In the genomic region with DNA sequence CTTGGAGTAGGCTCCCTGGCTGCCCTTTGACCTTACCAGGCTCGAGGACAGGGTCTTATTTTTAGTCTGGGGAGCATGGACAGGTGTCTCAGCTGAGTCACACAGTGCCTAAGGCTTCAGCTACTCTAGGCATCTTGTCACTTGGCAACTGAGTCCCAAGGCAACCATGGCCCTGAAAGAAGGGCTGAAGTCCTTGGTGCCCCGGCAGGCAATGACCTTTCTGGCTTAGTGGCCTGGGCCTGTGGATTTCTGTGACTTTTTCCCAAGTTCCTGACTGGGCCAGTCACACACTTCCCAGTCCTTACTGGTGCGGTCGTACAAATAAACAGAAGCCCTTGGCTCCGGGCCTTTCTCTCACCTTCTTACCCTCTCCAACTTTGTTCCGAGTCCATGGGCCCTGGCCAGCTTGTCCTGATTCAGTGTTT, we compare ENCODE assay signal across 8 mouse cellular contexts. TPM values are rescaled to one million over a fixed set of nuclear protein-coding genes. Genes with fewer than 3 reads are reported as not detected.
A peak's percentile ranks its signal among the peaks of the same experiment; 100 is the strongest.
DNase-seq lines count a peak whose midpoint lies in the region; ATAC-seq and TF ChIP-seq lines count a peak whose summit lies in the region.

No protein-coding gene starts in this region.

- peak overlapping the region; percentile 74 for H3K4me2 ChIP-seq in heart, embryonic 12.5 days
- H3K4me2 ChIP-seq in limb, embryonic 14.5 days (replicated peaks; ENCODE audit: low read depth, low read length, severe bottlenecking) = peak overlapping the region; percentile 77; the same call in 1 of the 2 replicates

- peaks cover 31% of the 10 kb centered on the region for H3K4me1 ChIP-seq in heart, embryonic 12.5 days (replicated peaks)
- peaks cover 21% of the 10 kb centered on the region for H3K4me1 ChIP-seq in limb, embryonic 14.5 days (ENCODE audit: control insufficient read depth, insufficient read depth, low read length)
- H3K4me1 ChIP-seq in olfactory bulb, adult 2 months (ENCODE audit: control insufficient read depth, insufficient read depth, low read length) = peaks cover 20% of the 10 kb centered on the region

- DNase-seq in adrenal gland, adult (ENCODE audit: inconsistent age in 2 of 2, low spot score in 1 of 2) = peak; percentile 76 to 90
- DNase-seq in adrenal gland, postnatal 4 days (ENCODE audit: low spot score in 2 of 2) = no peak
- peak; percentile 60 for DNase-seq in adipocyte (ENCODE audit: low spot score)
- DNase-seq in limb, embryonic 14.5 days (ENCODE audit: low spot score) = no peak
- no peak for DNase-seq in right cerebral cortex, postnatal 36 days (ENCODE audit: low spot score in 2 of 2)
- no peak for DNase-seq in yolk sac, embryonic 10.5 days (ENCODE audit: low spot score)

- H3K9me3 ChIP-seq in heart, embryonic 12.5 days (replicated peaks) = no peaks in the 10 kb centered on the region
- H3K9me3 ChIP-seq in limb, embryonic 14.5 days (ENCODE audit: control insufficient read depth, low read length) = no peaks in the 10 kb centered on the region

- peak overlapping the region; percentile 94 for H3K4me3 ChIP-seq in heart, embryonic 12.5 days
- peak overlapping the region; percentile 86 for H3K4me3 ChIP-seq in limb, embryonic 14.5 days (replicated peaks; ENCODE audit: low read length)
- 0 out of 2 replicates have a peak overlapping the region, but pooled peaks have one; percentile 8 for H3K4me3 ChIP-seq in olfactory bulb, adult 2 months (ENCODE audit: insufficient read depth, low read depth, low read length)

- no peak for ATAC-seq in heart, embryonic 12.5 days (ENCODE audit: insufficient number of reproducible peaks, low FRiP score)
- no peak for ATAC-seq in limb, embryonic 14.5 days (ENCODE audit: low FRiP score, low read depth)

- TF ChIP-seq CTCF in olfactory bulb, adult 2 months (IDR thresholded peaks at IDR 0.05; ENCODE audit: insufficient read depth, low read depth, low read length) = no peak

- WGBS in heart, embryonic 12.5 days = 71% methylated on average over 6 of the region's 6 CpGs
- WGBS in limb, embryonic 14.5 days = 77% methylated on average over 6 of the region's 6 CpGs
- WGBS in olfactory bulb, adult 2 months = 69% methylated on average over 6 of the region's 6 CpGs

- TF ChIP-seq POLR2A in limb, embryonic 14.5 days (IDR thresholded peaks at IDR 0.05; ENCODE audit: borderline replicate concordance, extremely low read depth, insufficient read depth, insufficient read length) = no peak
- no peak for TF ChIP-seq POLR2A in olfactory bulb, adult 2 months (IDR thresholded peaks at IDR 0.05; ENCODE audit: insufficient read depth, low read depth, low read length)

- peaks cover 49% of the 10 kb centered on the region for H3K36me3 ChIP-seq in heart, embryonic 12.5 days
- H3K36me3 ChIP-seq in limb, embryonic 14.5 days (ENCODE audit: control insufficient read depth, insufficient read depth, low read length) = peaks cover 30% of the 10 kb centered on the region

- peak overlapping the region; percentile 79 for H3K9ac ChIP-seq in heart, embryonic 12.5 days
- peak overlapping the region; percentile 61; the same call in 1 of the 2 replicates for H3K9ac ChIP-seq in limb, embryonic 14.5 days (ENCODE audit: low read depth, low read length, severe bottlenecking)

- no peaks in the 10 kb centered on the region for H3K27me3 ChIP-seq in heart, embryonic 12.5 days (replicated peaks)
- no peaks in the 10 kb centered on the region for H3K27me3 ChIP-seq in limb, embryonic 14.5 days (ENCODE audit: control insufficient read depth, insufficient read depth, low read length)

- H3K27ac ChIP-seq in heart, embryonic 12.5 days (ENCODE audit: poor library complexity, severe bottlenecking) = no peak overlapping the region
- H3K27ac ChIP-seq in limb, embryonic 14.5 days (replicated peaks; ENCODE audit: low read depth, low read length) = no peak overlapping the region
- no peak overlapping the region for H3K27ac ChIP-seq in olfactory bulb, adult 2 months (ENCODE audit: insufficient read depth, low read depth, low read length)

RNA-seq across cellular contexts. Expression of gene Mief2, which starts 1.0 kb away (rescaled TPM):
- total RNA-seq in adrenal gland, postnatal 4 days (2021) = 10 to 100 TPM; 26.6 to 28.0 TPM
- polyA plus RNA-seq in heart, embryonic 12.5 days (2016; fragmentation: Nextera tagmentation; extraction: Ambion mirVana) = 18.5 and 20.8 TPM in 2 replicates
- polyA plus RNA-seq in limb, embryonic 14.5 days (2012; rRNA removed) = 18.9 and 22.2 TPM in 2 replicates
- 14.7 and 17.9 TPM in 2 replicates for polyA plus RNA-seq in limb, embryonic 14.5 days (2014; fragmentation: Nextera tagmentation; extraction: Ambion mirVana)
- polyA plus RNA-seq in olfactory bulb, adult 2 months (2012; ENCODE audit: insufficient read depth, insufficient read length, low replicate concordance, missing spikeins) = not detected in 2 replicates

RNA-seq across cellular contexts. Expression of gene Flii, which starts 2.2 kb away (rescaled TPM):
- total RNA-seq in adrenal gland, postnatal 4 days (2021) = 100 to 1,000 TPM; 128 to 129 TPM
- polyA plus RNA-seq in heart, embryonic 12.5 days (2016; fragmentation: Nextera tagmentation; extraction: Ambion mirVana) = 87.6 and 91.6 TPM in 2 replicates
- 120 and 138 TPM in 2 replicates for polyA plus RNA-seq in limb, embryonic 14.5 days (2012; rRNA removed)
- 66.3 and 70.1 TPM in 2 replicates for polyA plus RNA-seq in limb, embryonic 14.5 days (2014; fragmentation: Nextera tagmentation; extraction: Ambion mirVana)
- polyA plus RNA-seq in olfactory bulb, adult 2 months (2012; ENCODE audit: insufficient read depth, insufficient read length, low replicate concordance, missing spikeins) = not detected in 2 replicates

RNA-seq across cellular contexts. Expression of gene Llgl1, which starts 29.7 kb away (rescaled TPM):
- 10 to 100 TPM; 36.5 to 41.6 TPM for total RNA-seq in adrenal gland, postnatal 4 days (2021)
- polyA plus RNA-seq in heart, embryonic 12.5 days (2016; fragmentation: Nextera tagmentation; extraction: Ambion mirVana) = 46.6 and 47.5 TPM in 2 replicates
- polyA plus RNA-seq in limb, embryonic 14.5 days (2012; rRNA removed) = 97.9 and 141 TPM in 2 replicates
- polyA plus RNA-seq in limb, embryonic 14.5 days (2014; fragmentation: Nextera tagmentation; extraction: Ambion mirVana) = 61.6 and 69.5 TPM in 2 replicates
- not detected in 2 replicates for polyA plus RNA-seq in olfactory bulb, adult 2 months (2012; ENCODE audit: insufficient read depth, insufficient read length, low replicate concordance, missing spikeins)

RNA-seq across cellular contexts. Expression of gene Top3a, which starts 47.9 kb away (rescaled TPM):
- 10 to 100 TPM; 18.2 to 19.9 TPM for total RNA-seq in adrenal gland, postnatal 4 days (2021)
- 13.5 and 15.1 TPM in 2 replicates for polyA plus RNA-seq in heart, embryonic 12.5 days (2016; fragmentation: Nextera tagmentation; extraction: Ambion mirVana)
- 16.9 and 17.5 TPM in 2 replicates for polyA plus RNA-seq in limb, embryonic 14.5 days (2012; rRNA removed)
- 14.3 and 16.2 TPM in 2 replicates for polyA plus RNA-seq in limb, embryonic 14.5 days (2014; fragmentation: Nextera tagmentation; extraction: Ambion mirVana)
- not detected in 2 replicates for polyA plus RNA-seq in olfactory bulb, adult 2 months (2012; ENCODE audit: insufficient read depth, insufficient read length, low replicate concordance, missing spikeins)

RNA-seq across cellular contexts. Expression of gene Smcr8, which starts 48.1 kb away (rescaled TPM):
- total RNA-seq in adrenal gland, postnatal 4 days (2021) = 10 to 100 TPM; 21.8 to 23.2 TPM
- polyA plus RNA-seq in heart, embryonic 12.5 days (2016; fragmentation: Nextera tagmentation; extraction: Ambion mirVana) = 6.4 and 7.1 TPM in 2 replicates
- 8.8 and 9.0 TPM in 2 replicates for polyA plus RNA-seq in limb, embryonic 14.5 days (2012; rRNA removed)
- 7.5 and 7.6 TPM in 2 replicates for polyA plus RNA-seq in limb, embryonic 14.5 days (2014; fragmentation: Nextera tagmentation; extraction: Ambion mirVana)
- polyA plus RNA-seq in olfactory bulb, adult 2 months (2012; ENCODE audit: insufficient read depth, insufficient read length, low replicate concordance, missing spikeins) = not detected in 2 replicates

Comparison
In these comparisons a context has a peak if more than half of its experiments do, and no peak if none do; other contexts are left out.
1. DNase-seq: peak in adrenal gland, adult (2 of 2) and adipocyte (single experiment); none in adrenal gland, postnatal 4 days (0 of 2), limb, embryonic 14.5 days (single experiment), right cerebral cortex, postnatal 36 days (0 of 2) and yolk sac, embryonic 10.5 days (single experiment).
2. H3K4me3 ChIP-seq: peak in every context shown above with its lines; median percentile 94 in heart, embryonic 12.5 days; 86 in limb, embryonic 14.5 days; 8 in olfactory bulb, adult 2 months.
3. RNA of gene Mief2, which starts 1.0 kb away (polyA plus RNA-seq): 14.7 to 22.2 TPM in limb, embryonic 14.5 days and 18.5 to 20.8 TPM in heart, embryonic 12.5 days; not detected in olfactory bulb, adult 2 months; every median in the first group is over 10 times any median in the second.